Mouse (Mus musculus) cortical plate, adult 2 months (tissue): Measurements from ENCODE around the gene Casz1.

Experiments used
- CTCF ChIP-seq: fragments of 200-500 bp; IDR thresholded peaks from 2 replicates; pipeline ENCODE4 v1.5.1; 2011; ENCODE audit warnings: mild to moderate bottlenecking, control low read depth, low read length; ENCODE audit not compliant: insufficient read depth; ENCODE audit errors: extremely low read depth
- POLR2A ChIP-seq: fragments of 200-500 bp; IDR thresholded peaks from 2 replicates; pipeline ENCODE4 v1.6.1; 2011; ENCODE audit warnings: mild to moderate bottlenecking, low read length, control low read depth; ENCODE audit not compliant: insufficient read depth; ENCODE audit errors: extremely low read depth

GRCm38 (mm10) chr4:148941321-148941720, 137.1 kb downstream of the Casz1 start:
- no peak for TF ChIP-seq CTCF
- TF ChIP-seq POLR2A, result no peak
